ENCODE assay signal across 9 mouse cellular contexts in the genomic region with DNA sequence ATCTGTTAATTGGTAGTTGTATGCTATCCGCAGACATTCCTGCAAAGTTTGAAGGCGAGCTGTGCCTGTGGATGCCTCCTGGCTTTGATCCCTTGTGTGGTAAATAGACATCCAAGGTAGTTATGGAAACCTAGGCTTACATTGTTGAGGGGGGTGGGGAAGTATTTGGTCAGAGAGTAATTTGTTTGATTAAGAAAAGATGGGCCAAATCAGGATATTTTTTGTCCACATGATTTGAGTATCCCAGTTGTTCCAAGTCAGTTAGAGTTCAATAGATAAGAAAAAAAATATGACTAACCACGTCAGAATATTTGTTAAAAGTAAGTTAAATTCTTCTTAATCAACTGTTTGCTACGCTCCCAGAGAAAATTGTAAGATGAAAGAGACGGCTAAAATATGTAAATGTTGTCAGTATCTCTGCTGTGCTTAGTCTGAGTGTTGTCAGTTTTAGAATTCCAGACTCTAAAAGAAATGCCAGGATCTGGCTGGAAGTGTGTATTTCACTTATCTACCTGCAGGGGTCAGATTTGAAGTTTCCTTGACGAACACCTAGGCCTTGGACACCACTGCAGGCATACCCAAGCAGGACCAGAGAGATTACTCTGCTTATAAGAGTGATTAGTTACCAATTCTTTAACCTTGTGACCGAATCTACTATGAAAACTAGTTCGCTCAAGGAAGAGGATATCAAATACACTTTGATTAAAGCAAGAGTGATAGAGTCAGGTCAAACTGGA.
DNase-seq lines count a peak whose midpoint lies in the region; ATAC-seq and TF ChIP-seq lines count a peak whose summit lies in the region.
"Had no signal": no experiment of that assay in that cellular context is flagged by ENCODE, and none has a peak within 500 bp of the region (broad histone marks: within the 10 kb centered on the region; RNA-seq: fewer than 3 reads in every experiment).

No protein-coding gene starts in this region.

- H3K27ac ChIP-seq in hindbrain, embryonic 11.5 days (ENCODE audit: low read depth, low read length) = no peak overlapping the region
- H3K27ac ChIP-seq in hindbrain, embryonic 13.5 days = no peak overlapping the region
- 0 out of 2 replicates have a peak overlapping the region, but pooled peaks have one; percentile 38 for H3K27ac ChIP-seq in midbrain, embryonic 10.5 days (replicated peaks)
- H3K27ac ChIP-seq in midbrain, embryonic 15.5 days = no peak overlapping the region
- H3K27ac ChIP-seq in stomach, postnatal 0 days (replicated peaks) = no peak overlapping the region
- H3K27ac ChIP-seq: limb, embryonic 12.5 days had no signal

- no peak overlapping the region for H3K4me3 ChIP-seq in hindbrain, embryonic 11.5 days (ENCODE audit: low read depth, low read length)
- no peak overlapping the region for H3K4me3 ChIP-seq in hindbrain, embryonic 13.5 days
- H3K4me3 ChIP-seq in midbrain, embryonic 10.5 days = peak overlapping the region; percentile 71
- H3K4me3 ChIP-seq in midbrain, embryonic 15.5 days = no peak overlapping the region
- H3K4me3 ChIP-seq in stomach, postnatal 0 days (ENCODE audit: low read depth, low read length) = no peak overlapping the region
- H3K4me3 ChIP-seq: limb, embryonic 12.5 days had no signal

- no peak overlapping the region for H3K9ac ChIP-seq in hindbrain, embryonic 11.5 days (ENCODE audit: low read depth, low read length)
- no peak overlapping the region for H3K9ac ChIP-seq in hindbrain, embryonic 13.5 days
- no peak overlapping the region for H3K9ac ChIP-seq in midbrain, embryonic 15.5 days
- no peak overlapping the region for H3K9ac ChIP-seq in stomach, postnatal 0 days (ENCODE audit: low read length)
- H3K9ac ChIP-seq: limb, embryonic 12.5 days had no signal

- DNase-seq in hindbrain, embryonic 11.5 days (ENCODE audit: low spot score) = peak; percentile 11
- DNase-seq in midbrain, embryonic 10.5 days (ENCODE audit: low spot score) = no peak
- peak; percentile 50 for DNase-seq in embryo, embryonic 11 days
- no peak for DNase-seq in stomach, postnatal 0 days (ENCODE audit: low spot score)
- no peak for DNase-seq in layer of hippocampus, postnatal 25 days (ENCODE audit: extremely low spot score in 1 of 2, low spot score in 1 of 2)
- DNase-seq: heart, adult 11 months had no signal

- no peak for ATAC-seq in hindbrain, embryonic 11.5 days (ENCODE audit: low FRiP score)
- no peak for ATAC-seq in hindbrain, embryonic 13.5 days (ENCODE audit: low FRiP score)
- no peak for ATAC-seq in midbrain, embryonic 15.5 days (replicated peaks)
- ATAC-seq in stomach, postnatal 0 days (ENCODE audit: low FRiP score, low TSS enrichment) = no peak

- TF ChIP-seq EP300 in stomach, postnatal 0 days (optimal IDR thresholded peaks at IDR 0.05) = no peak

- no peaks in the 10 kb centered on the region for H3K9me3 ChIP-seq in hindbrain, embryonic 11.5 days (ENCODE audit: control insufficient read depth, low read length)
- no peaks in the 10 kb centered on the region for H3K9me3 ChIP-seq in hindbrain, embryonic 13.5 days
- H3K9me3 ChIP-seq in midbrain, embryonic 10.5 days (replicated peaks) = no peaks in the 10 kb centered on the region
- no peaks in the 10 kb centered on the region for H3K9me3 ChIP-seq in midbrain, embryonic 15.5 days
- no peaks in the 10 kb centered on the region for H3K9me3 ChIP-seq in stomach, postnatal 0 days (ENCODE audit: control insufficient read depth, low read length)
- H3K9me3 ChIP-seq: limb, embryonic 12.5 days had no signal

- H3K4me1 ChIP-seq in hindbrain, embryonic 11.5 days (replicated peaks; ENCODE audit: control insufficient read depth, insufficient read depth, low read length) = no peaks in the 10 kb centered on the region
- peaks cover 9% of the 10 kb centered on the region for H3K4me1 ChIP-seq in hindbrain, embryonic 13.5 days (replicated peaks)
- peaks cover 38% of the 10 kb centered on the region for H3K4me1 ChIP-seq in midbrain, embryonic 10.5 days
- peaks cover 4% of the 10 kb centered on the region; the same call in 1 of the 2 replicates for H3K4me1 ChIP-seq in midbrain, embryonic 15.5 days
- H3K4me1 ChIP-seq in stomach, postnatal 0 days (replicated peaks; ENCODE audit: control insufficient read depth, insufficient read depth) = no peaks in the 10 kb centered on the region
- H3K4me1 ChIP-seq: limb, embryonic 12.5 days had no signal

- no peaks in the 10 kb centered on the region for H3K36me3 ChIP-seq in hindbrain, embryonic 11.5 days (ENCODE audit: control insufficient read depth, insufficient read depth, low read length)
- H3K36me3 ChIP-seq in hindbrain, embryonic 13.5 days = no peaks in the 10 kb centered on the region
- H3K36me3 ChIP-seq in midbrain, embryonic 10.5 days = peaks cover 3% of the 10 kb centered on the region
- no peaks in the 10 kb centered on the region for H3K36me3 ChIP-seq in midbrain, embryonic 15.5 days (replicated peaks)
- no peaks in the 10 kb centered on the region for H3K36me3 ChIP-seq in stomach, postnatal 0 days (ENCODE audit: control insufficient read depth, insufficient read depth, low read length)
- H3K36me3 ChIP-seq: limb, embryonic 12.5 days had no signal

- H3K27me3 ChIP-seq in hindbrain, embryonic 11.5 days (ENCODE audit: control insufficient read depth, insufficient read depth, low read length) = peaks cover 6% of the 10 kb centered on the region
- H3K27me3 ChIP-seq in hindbrain, embryonic 13.5 days = peaks cover 46% of the 10 kb centered on the region
- peaks cover 68% of the 10 kb centered on the region for H3K27me3 ChIP-seq in midbrain, embryonic 10.5 days (ENCODE audit: low read depth, poor library complexity, severe bottlenecking)
- no peaks in the 10 kb centered on the region; the same call in none of the 2 replicates for H3K27me3 ChIP-seq in midbrain, embryonic 15.5 days (replicated peaks)
- no peaks in the 10 kb centered on the region for H3K27me3 ChIP-seq in stomach, postnatal 0 days (ENCODE audit: control insufficient read depth, insufficient read depth, low read length)

- peak; percentile 61 for TF ChIP-seq CTCF in stomach, postnatal 0 days (IDR thresholded peaks at IDR 0.05; ENCODE audit: low read depth)

- 54% methylated on average over 8 of the region's 8 CpGs for WGBS in hindbrain, embryonic 11.5 days
- 57% methylated on average over 8 of the region's 8 CpGs for WGBS in hindbrain, embryonic 13.5 days
- WGBS in midbrain, embryonic 10.5 days = 46% methylated on average over 8 of the region's 8 CpGs
- 33% methylated on average over 8 of the region's 8 CpGs for WGBS in midbrain, embryonic 15.5 days
- 55% methylated on average over 8 of the region's 8 CpGs for WGBS in stomach, postnatal 0 days

- no peak overlapping the region for H3K4me2 ChIP-seq in hindbrain, embryonic 11.5 days (replicated peaks; ENCODE audit: low read depth, low read length)
- no peak overlapping the region for H3K4me2 ChIP-seq in hindbrain, embryonic 13.5 days
- no peak overlapping the region for H3K4me2 ChIP-seq in midbrain, embryonic 15.5 days
- H3K4me2 ChIP-seq in stomach, postnatal 0 days (replicated peaks; ENCODE audit: low read depth) = no peak overlapping the region
- H3K4me2 ChIP-seq: limb, embryonic 12.5 days had no signal

Comparison
In these comparisons a context has a peak if more than half of its experiments do, and no peak if none do; other contexts are left out.
1. DNase-seq: peak in hindbrain, embryonic 11.5 days (single experiment) and embryo, embryonic 11 days (single experiment); none in midbrain, embryonic 10.5 days (single experiment), stomach, postnatal 0 days (single experiment) and layer of hippocampus, postnatal 25 days (0 of 2).